Mouse (Mus musculus) heart, postnatal 0 days (tissue): ENCODE measurements around the gene Lrrc47.

Experiments used
- CTCF ChIP-seq: IDR thresholded peaks from 2 replicates; pipeline ENCODE4 v1.5.1; 2016; ENCODE audit warnings: antibody characterized with exemption, control low read depth, low read depth
- EP300 ChIP-seq: IDR thresholded peaks from 2 replicates; pipeline ENCODE4 v1.6.1; 2016; ENCODE audit warnings: antibody characterized with exemption, low read depth

DNA sequence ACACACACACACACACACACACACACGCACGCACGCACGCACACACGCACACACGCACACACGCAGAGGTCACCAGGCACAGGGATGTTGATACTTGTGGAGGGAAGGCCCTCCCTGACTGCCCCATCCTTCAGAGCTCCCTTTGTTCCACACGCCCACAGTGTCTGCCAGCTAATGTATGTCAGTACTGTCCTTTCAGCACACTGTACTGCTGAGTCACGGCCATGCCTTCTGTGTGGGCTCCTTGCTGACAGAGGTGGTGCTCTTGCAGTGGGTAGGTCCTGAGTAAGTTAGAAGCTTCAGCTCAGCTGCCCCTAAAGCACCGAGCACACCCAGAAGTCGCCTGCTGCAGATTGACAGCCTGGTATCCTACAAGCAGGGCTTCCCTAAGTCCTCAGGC is 31.1 kb upstream of the Lrrc47 start:
- no peak for TF ChIP-seq CTCF
- no peak for TF ChIP-seq EP300
